Mouse (Mus musculus) spleen, adult 2 months (tissue): ENCODE measurements at regions not wholly inside any gene's neighbourhood (a gene's known extent, or its start where the extent isn't known, plus 50 kb on each side); places are given as distances from the start of the nearest gene placed in this dataset.

ENCODE experiments used
- DNase-seq, 2 experiments: peaks; one replicate each; pipeline versions ENCODE4 v3.0.0 to v3.0.0-alpha.2; 2012 to 2021; ENCODE audit warnings: low spot score in 2 of 2, low read depth in 1 of 2
- H3K27ac ChIP-seq: fragments of 200-500 bp; 2 replicates; pipeline ENCODE4 v1.5.1; 2012; ENCODE audit warnings: low read length, inconsistent platforms; ENCODE audit not compliant: insufficient read depth
- H3K27me3 ChIP-seq: fragments of 200-500 bp; 2 replicates; pipeline ENCODE4 v1.6.1; 2012; ENCODE audit warnings: mild to moderate bottlenecking, moderate library complexity, low read length, inconsistent platforms; ENCODE audit not compliant: control insufficient read depth, insufficient read depth
- H3K36me3 ChIP-seq: fragments of 200-500 bp; 2 replicates; pipeline ENCODE4 v1.6.1; 2012; ENCODE audit warnings: mild to moderate bottlenecking, low read length, inconsistent platforms; ENCODE audit not compliant: control insufficient read depth, insufficient read depth
- H3K4me1 ChIP-seq: fragments of 200-500 bp; 2 replicates; pipeline ENCODE4 v1.6.1; 2011; ENCODE audit warnings: inconsistent platforms; ENCODE audit not compliant: control insufficient read depth, insufficient read depth, insufficient read length
- H3K4me3 ChIP-seq: fragments of 200-500 bp; 2 replicates; pipeline ENCODE4 v1.5.1; 2011; ENCODE audit warnings: mild to moderate bottlenecking, inconsistent platforms; ENCODE audit not compliant: insufficient read depth, insufficient read length; ENCODE audit errors: extremely low read depth
- CTCF ChIP-seq: fragments of 200-500 bp; IDR thresholded peaks from 2 replicates; pipeline ENCODE4 v1.5.1; 2011; ENCODE audit warnings: mild to moderate bottlenecking, inconsistent platforms; ENCODE audit not compliant: insufficient read depth, insufficient read length, insufficient replicate concordance; ENCODE audit errors: extremely low read depth
- POLR2A ChIP-seq: fragments of 200-500 bp; IDR thresholded peaks from 2 replicates; pipeline ENCODE4 v1.6.1; 2011; ENCODE audit warnings: low read depth, low read length, inconsistent platforms
- WGBS: fragments of 180-500 bp; shearing (Covaris S2); methylation state at CpG from one replicate; pipeline ENCODE4 v1.1.7; 2018; 5-methylcytosine and 5-hydroxymethylcytosine counted together

DNA sequence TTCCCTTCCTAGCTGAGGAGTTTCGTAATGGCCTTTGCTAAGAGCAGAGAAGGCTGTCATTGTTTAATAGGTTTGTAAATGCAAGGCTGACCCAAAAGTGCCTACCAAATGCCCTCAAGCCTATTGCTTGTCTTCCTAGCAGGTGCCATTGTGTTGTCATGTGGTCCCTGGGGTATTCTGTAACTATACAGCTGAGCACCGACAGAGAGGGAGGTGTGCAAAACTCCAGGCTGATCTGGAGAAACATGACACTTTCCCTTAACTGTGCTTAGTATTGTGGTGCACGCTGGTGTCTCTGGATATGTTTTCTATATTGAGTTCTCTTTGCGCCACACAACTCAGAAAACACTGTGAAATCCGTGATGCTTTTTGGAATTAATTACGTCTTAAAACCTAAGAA is 685.4 kb upstream of the Kirrel3 start:
- TF ChIP-seq POLR2A, result no peak
- TF ChIP-seq CTCF, result no peak
- Histone ChIP-seq H3K27ac (no peak overlapping the region), H3K27me3 (no peaks in the 10 kb centered on the region), H3K4me1 (no peaks in the 10 kb centered on the region), H3K4me3 (no peak overlapping the region), H3K36me3 (no peaks in the 10 kb centered on the region)
- WGBS, result 64% methylated on average over 6 of the region's 6 CpGs
- DNase-seq, result no peak

DNA sequence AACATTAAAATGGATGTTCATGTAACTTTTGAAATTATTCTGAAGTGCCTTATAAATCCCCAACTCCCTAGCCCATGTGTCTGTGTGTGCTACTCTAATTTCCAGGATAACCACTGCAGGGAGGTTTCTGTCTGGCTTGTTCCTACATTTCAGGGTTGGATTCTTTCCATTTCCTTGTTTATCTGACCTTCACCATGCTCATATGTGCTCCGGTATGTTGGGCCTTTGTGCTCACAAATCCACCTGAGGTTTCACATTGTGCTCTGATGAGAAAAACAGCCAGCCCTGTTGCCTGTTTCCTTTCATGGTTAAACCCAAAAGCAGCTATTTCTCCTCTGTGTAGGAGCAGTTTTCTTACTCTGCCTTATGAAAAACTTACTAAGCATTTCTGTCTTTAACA is 684.9 kb upstream of the Kirrel3 start:
- WGBS, result 73% methylated on average over 1 of the region's 1 CpGs
- no peak for DNase-seq
- Histone ChIP-seq H3K27me3 (no peaks in the 10 kb centered on the region), H3K4me3 (no peak overlapping the region), H3K27ac (no peak overlapping the region), H3K36me3 (no peaks in the 10 kb centered on the region), H3K4me1 (no peaks in the 10 kb centered on the region)
- TF ChIP-seq POLR2A, result no peak
- TF ChIP-seq CTCF, result no peak

DNA sequence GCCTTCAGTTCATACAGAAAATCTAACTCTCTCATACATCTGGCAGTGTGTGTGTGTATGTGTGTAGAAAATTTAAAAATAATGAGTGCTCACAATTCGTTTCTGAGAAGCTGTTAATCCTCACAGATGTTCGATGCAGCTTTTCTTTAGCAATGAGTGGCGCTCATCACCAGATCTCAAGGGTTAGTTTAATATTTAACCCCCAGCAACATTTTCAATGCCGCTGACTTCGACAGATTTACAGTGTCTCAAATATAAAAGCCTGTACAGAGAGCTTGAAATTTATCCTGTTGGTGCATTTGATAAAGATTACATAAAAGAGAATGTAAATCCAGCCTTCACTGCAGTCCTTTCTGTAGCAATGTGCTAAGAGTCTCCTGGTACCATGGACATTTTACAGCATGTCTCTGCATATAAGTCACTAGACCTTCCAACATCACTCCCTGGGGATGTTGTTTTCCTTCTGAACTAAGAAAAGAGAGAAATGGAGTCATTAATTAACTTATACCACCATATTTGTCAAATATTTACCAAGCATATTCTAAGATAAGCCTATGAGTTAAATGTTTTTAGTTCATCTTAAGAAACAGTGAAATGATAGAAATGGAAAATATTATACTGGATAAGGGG is 670.8 kb upstream of the Kirrel3 start:
- H3K27me3 ChIP-seq, result no peaks in the 10 kb centered on the region
- DNase-seq, result no peak
- no peak overlapping the region for H3K27ac ChIP-seq
- no peak overlapping the region for H3K4me3 ChIP-seq
- 74% methylated on average over 5 of the region's 5 CpGs for WGBS
- TF ChIP-seq CTCF (no peak), POLR2A (no peak)
- H3K4me1 ChIP-seq, result no peaks in the 10 kb centered on the region
- no peaks in the 10 kb centered on the region for H3K36me3 ChIP-seq

DNA sequence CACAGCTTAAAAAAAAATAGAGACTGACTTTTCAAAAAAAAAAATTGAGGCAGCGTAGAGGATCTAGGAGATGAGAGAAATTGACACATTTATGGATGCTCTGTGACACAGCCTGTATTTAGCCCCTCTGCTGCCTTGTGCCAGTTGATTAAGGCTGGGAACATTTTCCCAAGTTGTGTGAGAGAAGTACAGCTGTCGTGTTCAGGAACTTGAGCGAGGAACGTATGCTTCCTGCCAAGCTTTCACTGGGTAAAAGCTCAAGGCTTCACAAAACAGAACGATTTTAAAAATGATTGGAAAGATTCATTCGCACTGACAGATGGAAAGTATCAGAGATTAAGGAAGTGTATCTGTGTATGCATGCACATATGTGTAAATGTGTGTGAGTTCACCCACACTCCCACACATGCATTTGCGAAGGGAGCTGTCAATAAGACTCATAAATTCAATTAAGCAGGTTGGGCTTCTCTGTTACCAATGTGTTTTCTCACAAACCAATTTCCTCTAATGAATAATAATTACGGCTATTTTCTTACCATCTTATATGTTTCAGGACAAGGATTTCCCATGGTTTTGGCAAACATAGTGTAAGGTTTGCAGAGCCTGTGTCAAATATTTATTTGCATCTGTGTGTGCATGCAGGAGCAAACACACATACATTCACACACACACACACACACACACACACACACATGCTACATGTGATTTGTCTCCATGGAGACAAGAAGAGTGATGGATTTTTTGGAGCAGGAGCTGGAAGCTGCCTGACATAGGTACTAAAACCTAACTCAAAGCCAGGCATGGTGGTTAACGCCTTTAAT is 662.9 kb upstream of the Kirrel3 start:
- Histone ChIP-seq H3K27me3 (no peaks in the 10 kb centered on the region; the same call in 1 of the 2 replicates), H3K27ac (no peak overlapping the region), H3K4me3 (no peak overlapping the region), H3K4me1 (no peaks in the 10 kb centered on the region), H3K36me3 (no peaks in the 10 kb centered on the region)
- DNase-seq, result no peak
- WGBS, result 80% methylated on average over 9 of the region's 9 CpGs
- TF ChIP-seq POLR2A (no peak), CTCF (no peak)

DNA sequence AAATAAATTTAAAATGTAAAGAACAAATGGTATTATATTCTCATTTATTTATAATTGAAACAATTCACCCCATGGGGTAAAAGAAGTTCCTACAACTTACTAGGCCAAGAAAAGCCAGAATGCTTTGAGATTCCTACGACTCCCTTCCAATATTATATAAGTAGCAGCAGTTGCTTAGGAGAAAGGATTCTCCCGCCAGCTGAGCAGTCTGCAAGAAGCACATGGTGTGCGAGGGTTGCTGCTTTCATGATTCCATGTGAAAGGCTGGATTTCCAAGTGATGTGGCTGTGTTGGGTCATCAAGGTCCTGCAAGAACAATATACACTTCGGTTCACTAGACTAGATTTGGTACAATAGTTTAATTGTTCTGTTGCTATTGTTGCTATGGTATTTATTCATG is 659.6 kb upstream of the Kirrel3 start:
- TF ChIP-seq CTCF (no peak), POLR2A (no peak)
- Histone ChIP-seq H3K4me3 (no peak overlapping the region), H3K4me1 (no peaks in the 10 kb centered on the region), H3K27me3 (no peaks in the 10 kb centered on the region; the same call in 1 of the 2 replicates), H3K36me3 (no peaks in the 10 kb centered on the region), H3K27ac (no peak overlapping the region)
- DNase-seq, result no peak
- 82% methylated on average over 4 of the region's 4 CpGs for WGBS

DNA sequence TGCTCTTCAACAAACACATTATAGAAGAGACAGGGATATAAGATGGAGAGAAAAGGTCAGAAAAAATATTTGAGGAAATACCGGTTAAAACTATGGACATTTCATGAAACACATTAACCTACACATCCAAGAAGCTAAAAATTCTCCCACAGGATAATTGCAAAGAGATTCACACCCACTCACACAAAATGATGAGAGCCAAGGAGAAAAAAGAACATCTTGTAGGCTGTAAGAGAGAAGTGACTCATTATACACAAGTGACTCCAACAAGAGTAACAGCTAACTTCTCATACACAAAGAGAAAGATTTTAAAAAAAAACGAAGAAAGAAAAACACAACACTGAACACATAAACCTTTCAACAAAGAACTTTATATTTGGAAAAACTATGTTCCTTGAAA is 658.3 kb upstream of the Kirrel3 start:
- H3K4me3 ChIP-seq, result no peak overlapping the region
- no peak for DNase-seq
- 90% methylated on average over 2 of the region's 2 CpGs for WGBS
- H3K36me3 ChIP-seq, result no peaks in the 10 kb centered on the region
- H3K27me3 ChIP-seq, result no peaks in the 10 kb centered on the region; the same call in 1 of the 2 replicates
- TF ChIP-seq POLR2A (no peak), CTCF (no peak)
- H3K27ac ChIP-seq, result no peak overlapping the region
- no peaks in the 10 kb centered on the region for H3K4me1 ChIP-seq

DNA sequence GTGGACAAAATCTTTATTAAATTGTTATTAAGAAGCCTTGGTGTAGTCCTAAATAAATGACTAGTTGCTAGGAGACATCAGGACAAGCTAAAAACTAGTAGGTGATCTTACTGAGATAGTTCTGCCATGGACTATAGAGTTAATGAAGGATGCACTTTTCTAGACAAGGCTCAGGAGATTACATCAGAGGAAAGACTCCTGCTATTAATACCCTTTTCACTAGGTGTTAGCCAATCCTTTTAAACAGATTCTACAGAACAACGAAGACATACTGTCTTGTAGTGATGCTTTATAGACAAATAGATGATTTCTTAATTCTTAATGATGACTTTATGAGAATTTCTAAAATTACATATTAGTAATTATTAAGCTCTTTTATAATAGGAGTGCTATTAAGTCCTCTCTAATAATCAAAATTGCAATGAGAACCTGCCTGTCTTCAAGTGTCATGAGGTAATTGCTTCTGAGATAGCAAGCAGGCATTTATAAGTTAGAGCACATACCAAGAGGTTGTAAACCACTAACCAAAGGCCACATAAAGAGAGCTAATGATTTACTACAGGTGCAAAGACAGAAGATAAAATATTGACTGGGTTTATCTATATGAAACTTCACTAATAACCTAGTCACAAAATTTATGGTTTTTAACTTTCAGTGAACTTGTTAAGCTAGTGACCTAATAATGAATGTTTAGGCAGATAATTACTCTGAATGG is 647.9 kb upstream of the Kirrel3 start:
- H3K27ac ChIP-seq, result no peak overlapping the region
- no peak overlapping the region for H3K4me3 ChIP-seq
- TF ChIP-seq CTCF (no peak), POLR2A (no peak)
- no peak for DNase-seq
- H3K27me3 ChIP-seq, result no peaks in the 10 kb centered on the region
- H3K4me1 ChIP-seq, result no peaks in the 10 kb centered on the region
- no peaks in the 10 kb centered on the region for H3K36me3 ChIP-seq
- 63% methylated on average over 1 of the region's 1 CpGs for WGBS
